Mouse (Mus musculus) testis, adult 2 months (tissue): ENCODE data around the gene Bfar. TPM values are rescaled to one million over a fixed set of nuclear protein-coding genes. Genes with fewer than 3 reads are reported as not detected.

ENCODE experiments used
- H3K27ac ChIP-seq: fragments of 200-500 bp; 2 replicates; pipeline ENCODE4 v1.5.1; 2012; ENCODE audit warnings: low read depth, low read length; ENCODE audit not compliant: control insufficient read depth, insufficient read depth
- H3K27me3 ChIP-seq: fragments of 200-500 bp; 2 replicates; pipeline ENCODE4 v1.6.1; 2012; ENCODE audit warnings: mild to moderate bottlenecking, low read length, moderate library complexity; ENCODE audit not compliant: control insufficient read depth, insufficient read depth
- H3K36me3 ChIP-seq: fragments of 200-500 bp; 2 replicates; pipeline ENCODE4 v1.6.1; 2012; ENCODE audit warnings: mild to moderate bottlenecking, low read length; ENCODE audit not compliant: control insufficient read depth, insufficient read depth
- H3K4me1 ChIP-seq: fragments of 200-500 bp; 2 replicates; pipeline ENCODE4 v1.6.1; 2012; ENCODE audit warnings: low read length; ENCODE audit not compliant: control insufficient read depth, insufficient read depth
- H3K4me3 ChIP-seq: fragments of 200-500 bp; 2 replicates; pipeline ENCODE4 v1.5.1; 2012; ENCODE audit warnings: low read depth, mild to moderate bottlenecking, low read length, moderate library complexity, mixed read lengths; ENCODE audit not compliant: control insufficient read depth
- CTCF ChIP-seq: fragments of 200-500 bp; IDR thresholded peaks from 2 replicates; pipeline ENCODE4 v1.5.1; 2012; ENCODE audit warnings: low read depth, mild to moderate bottlenecking, inconsistent platforms, low read length, moderate library complexity; ENCODE audit not compliant: control insufficient read depth, insufficient read depth, insufficient replicate concordance
- POLR2A ChIP-seq: fragments of 200-500 bp; IDR thresholded peaks from 2 replicates; pipeline ENCODE4 v1.6.1; 2012; ENCODE audit warnings: low read depth, mild to moderate bottlenecking, inconsistent platforms, low read length, moderate library complexity; ENCODE audit not compliant: control insufficient read depth
- polyA plus RNA-seq: library from polyadenylated mRNA; depleted of rRNA; stranded (reverse); fragments of >200 nt; gene quantifications from 2 replicates; pipeline ENCODE4 v1.2.3, GENCODE M21; 2012; rRNA removed

The Bfar gene
- polyA plus RNA-seq, 1 experiment = 13.0 TPM

GRCm38 (mm10) chr16:13749981-13750380, 78.3 kb downstream of the Bfar start:
- Histone ChIP-seq H3K4me1 (peaks cover 2% of the 10 kb centered on the region; the same call in 1 of the 2 replicates), H3K4me3 (no peak overlapping the region), H3K36me3 (no peaks in the 10 kb centered on the region), H3K27me3 (no peaks in the 10 kb centered on the region), H3K27ac (no peak overlapping the region)
- TF ChIP-seq POLR2A (no peak), CTCF (no peak)

- TF ChIP-seq CTCF (no peak), POLR2A (no peak)
- H3K4me3 ChIP-seq = no peak overlapping the region
- H3K27me3 ChIP-seq = no peaks in the 10 kb centered on the region
- H3K4me1 ChIP-seq = peaks cover 2% of the 10 kb centered on the region; the same call in 1 of the 2 replicates
- H3K36me3 ChIP-seq = no peaks in the 10 kb centered on the region
- H3K27ac ChIP-seq = no peak overlapping the region
Measured at GRCm38 (mm10) chr16:13750626-13751025, 79.0 kb downstream of the Bfar start.

Other genes starting within 250 kb of the Bfar start
- 17.0 and 21.7 TPM in 2 replicates for gene Parn, start 3.7 kb upstream of the Bfar start, polyA plus RNA-seq
- gene 3110001I22Rik, start 71 bp downstream of the Bfar start, polyA plus RNA-seq = 0.70 and 1.1 TPM in 2 replicates
- 176 and 193 TPM in 2 replicates for gene Pla2g10, start 59.1 kb downstream of the Bfar start, polyA plus RNA-seq
- 5.4 and 6.3 TPM in 2 replicates for gene Rrn3, start 108.8 kb downstream of the Bfar start, polyA plus RNA-seq
- gene Ntan1, start 147.0 kb downstream of the Bfar start, polyA plus RNA-seq = 21.6 and 25.7 TPM in 2 replicates
- gene Pdxdc1, start 231.3 kb downstream of the Bfar start, polyA plus RNA-seq = 180 and 182 TPM in 2 replicates
- gene Mpv17l, start 231.3 kb downstream of the Bfar start, polyA plus RNA-seq = 2.7 and 2.9 TPM in 2 replicates